Mouse (Mus musculus) spleen, adult 2 months (tissue): ENCODE results near the gene Ndufv1. TPM values are rescaled to one million over a fixed set of nuclear protein-coding genes. Genes with fewer than 3 reads are reported as not detected.

Experiments
- DNase-seq, 2 experiments: peaks; one replicate each; pipeline versions ENCODE4 v3.0.0 to v3.0.0-alpha.2; 2012 to 2021; ENCODE audit warnings: low spot score in 2 of 2, low read depth in 1 of 2
- H3K27ac ChIP-seq: fragments of 200-500 bp; 2 replicates; pipeline ENCODE4 v1.5.1; 2012; ENCODE audit warnings: low read length, inconsistent platforms; ENCODE audit not compliant: insufficient read depth
- H3K27me3 ChIP-seq: fragments of 200-500 bp; 2 replicates; pipeline ENCODE4 v1.6.1; 2012; ENCODE audit warnings: mild to moderate bottlenecking, moderate library complexity, low read length, inconsistent platforms; ENCODE audit not compliant: control insufficient read depth, insufficient read depth
- H3K36me3 ChIP-seq: fragments of 200-500 bp; 2 replicates; pipeline ENCODE4 v1.6.1; 2012; ENCODE audit warnings: mild to moderate bottlenecking, low read length, inconsistent platforms; ENCODE audit not compliant: control insufficient read depth, insufficient read depth
- H3K4me1 ChIP-seq: fragments of 200-500 bp; 2 replicates; pipeline ENCODE4 v1.6.1; 2011; ENCODE audit warnings: inconsistent platforms; ENCODE audit not compliant: control insufficient read depth, insufficient read depth, insufficient read length
- H3K4me3 ChIP-seq: fragments of 200-500 bp; 2 replicates; pipeline ENCODE4 v1.5.1; 2011; ENCODE audit warnings: mild to moderate bottlenecking, inconsistent platforms; ENCODE audit not compliant: insufficient read depth, insufficient read length; ENCODE audit errors: extremely low read depth
- CTCF ChIP-seq: fragments of 200-500 bp; IDR thresholded peaks from 2 replicates; pipeline ENCODE4 v1.5.1; 2011; ENCODE audit warnings: mild to moderate bottlenecking, inconsistent platforms; ENCODE audit not compliant: insufficient read depth, insufficient read length, insufficient replicate concordance; ENCODE audit errors: extremely low read depth
- POLR2A ChIP-seq: fragments of 200-500 bp; IDR thresholded peaks from 2 replicates; pipeline ENCODE4 v1.6.1; 2011; ENCODE audit warnings: low read depth, low read length, inconsistent platforms
- WGBS: fragments of 180-500 bp; shearing (Covaris S2); methylation state at CpG from one replicate; pipeline ENCODE4 v1.1.7; 2018; 5-methylcytosine and 5-hydroxymethylcytosine counted together
- polyA plus RNA-seq: library from polyadenylated mRNA; depleted of rRNA; stranded (reverse); fragments of >200 nt; gene quantifications from 2 replicates; pipeline ENCODE4 v1.2.3, GENCODE M21; 2012

The Ndufv1 gene
- polyA plus RNA-seq, 1 experiment, result 71.3 TPM

DNA sequence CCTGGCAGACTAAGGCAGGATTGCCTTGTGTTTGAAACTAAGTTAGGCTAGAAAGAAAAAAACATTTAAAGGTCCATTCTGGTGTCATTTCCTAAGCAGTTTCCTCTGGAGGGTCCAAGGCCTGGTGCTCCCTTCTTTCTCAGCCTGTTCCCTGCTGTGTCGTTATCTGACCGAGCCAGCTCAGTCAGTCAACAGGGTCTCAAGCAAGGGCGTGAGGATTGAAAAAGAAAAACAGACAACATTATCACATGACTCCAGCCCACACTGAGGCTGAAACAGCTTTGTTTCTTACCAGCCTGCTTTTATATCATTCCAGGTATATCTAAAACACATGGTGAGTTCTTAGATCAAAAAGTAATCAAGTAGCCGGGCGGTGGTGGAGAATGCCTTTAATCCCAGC, 3.0 kb upstream of the Ndufv1 start:
- H3K27ac ChIP-seq, result no peak overlapping the region
- no peaks in the 10 kb centered on the region for H3K36me3 ChIP-seq
- no peak for DNase-seq
- H3K27me3 ChIP-seq, result no peaks in the 10 kb centered on the region
- H3K4me1 ChIP-seq, result peaks cover 9% of the 10 kb centered on the region; the same call in 1 of the 2 replicates
- H3K4me3 ChIP-seq, result no peak overlapping the region
- TF ChIP-seq CTCF, result no peak
- no peak for TF ChIP-seq POLR2A
- WGBS, result 82% methylated on average over 5 of the region's 5 CpGs

DNA sequence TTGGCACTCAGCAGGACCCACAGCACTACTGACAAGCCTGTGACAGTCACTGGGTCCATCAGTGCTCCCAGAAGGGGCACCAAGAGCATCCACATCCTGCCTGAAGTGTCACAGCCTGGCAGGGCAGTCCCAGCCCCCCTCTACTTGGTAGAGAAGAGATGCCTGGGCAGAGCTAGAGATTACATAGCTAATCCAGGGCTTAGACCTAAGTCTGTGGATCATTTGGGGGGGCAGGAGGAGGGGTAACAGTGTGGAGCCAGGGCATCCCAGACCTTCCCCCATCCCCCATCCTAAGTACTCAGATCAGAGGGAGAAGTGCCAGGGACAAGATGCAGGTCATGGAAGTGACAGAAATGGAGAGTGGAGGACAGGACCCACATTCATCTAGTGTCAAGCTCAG, 2.2 kb upstream of the Ndufv1 start:
- no peaks in the 10 kb centered on the region for H3K27me3 ChIP-seq
- no peak overlapping the region for H3K4me3 ChIP-seq
- no peak overlapping the region for H3K27ac ChIP-seq
- no peaks in the 10 kb centered on the region; the same call in 1 of the 2 replicates for H3K36me3 ChIP-seq
- TF ChIP-seq CTCF (no peak), POLR2A (no peak)
- DNase-seq, result no peak
- peaks cover 9% of the 10 kb centered on the region; the same call in 1 of the 2 replicates for H3K4me1 ChIP-seq

DNA sequence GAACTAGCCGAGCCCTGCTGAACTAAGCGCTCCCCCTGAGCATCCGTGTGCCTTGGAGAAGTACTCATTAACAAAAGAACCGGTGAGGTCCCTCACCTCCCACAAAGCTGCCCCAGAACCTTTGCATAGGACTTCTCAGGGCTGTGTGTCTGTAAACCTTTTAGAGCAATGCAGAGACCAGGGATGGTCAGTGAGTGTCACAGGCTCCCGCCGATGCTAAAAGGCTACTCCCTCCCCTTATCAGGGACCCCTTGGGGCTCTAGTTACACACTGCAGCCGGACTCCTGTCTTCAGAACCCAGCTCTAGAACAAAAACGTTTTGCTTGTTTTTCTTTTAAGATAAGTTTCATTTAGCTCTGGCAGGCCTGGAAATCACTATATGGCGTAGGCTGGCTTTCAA, 460 bp upstream of the Ndufv1 start:
- WGBS, result 23% methylated on average over 9 of the region's 9 CpGs
- no peak for DNase-seq
- peaks cover 9% of the 10 kb centered on the region; the same call in 1 of the 2 replicates for H3K4me1 ChIP-seq
- peak overlapping the region; percentile 55 for H3K4me3 ChIP-seq
- no peaks in the 10 kb centered on the region for H3K27me3 ChIP-seq
- 0 out of 2 replicates have a peak overlapping the region, but pooled peaks have one; percentile 8 for H3K27ac ChIP-seq
- H3K36me3 ChIP-seq, result peaks cover 10% of the 10 kb centered on the region
- no peak for TF ChIP-seq CTCF

DNA sequence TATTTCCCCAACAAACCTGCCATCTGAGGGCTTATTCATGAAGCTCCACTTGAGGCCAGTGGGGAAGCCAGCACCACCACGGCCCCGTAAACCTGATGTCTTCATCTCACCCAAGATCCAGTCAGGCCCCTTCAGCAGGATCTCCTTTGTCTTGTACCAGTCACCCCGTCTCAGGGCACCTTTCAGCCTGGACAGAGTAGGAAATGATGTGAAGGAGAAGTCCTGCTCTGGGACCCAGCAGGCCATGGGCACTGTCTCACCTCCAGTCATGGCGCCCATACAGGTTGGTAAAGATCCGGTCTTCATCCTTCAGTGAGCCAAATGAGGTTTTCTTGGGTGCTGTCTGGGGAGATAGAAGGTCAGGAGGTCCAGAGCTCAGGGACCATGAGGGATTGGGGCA, 1.5 kb downstream of the Ndufv1 start:
- TF ChIP-seq POLR2A, result no peak
- no peak for TF ChIP-seq CTCF
- no peak for DNase-seq
- H3K36me3 ChIP-seq, result peaks cover 22% of the 10 kb centered on the region
- H3K27ac ChIP-seq, result no peak overlapping the region
- WGBS, result 96% methylated on average over 5 of the region's 5 CpGs
- no peaks in the 10 kb centered on the region for H3K27me3 ChIP-seq
- no peak overlapping the region for H3K4me3 ChIP-seq
- H3K4me1 ChIP-seq, result peaks cover 9% of the 10 kb centered on the region; the same call in 1 of the 2 replicates

DNA sequence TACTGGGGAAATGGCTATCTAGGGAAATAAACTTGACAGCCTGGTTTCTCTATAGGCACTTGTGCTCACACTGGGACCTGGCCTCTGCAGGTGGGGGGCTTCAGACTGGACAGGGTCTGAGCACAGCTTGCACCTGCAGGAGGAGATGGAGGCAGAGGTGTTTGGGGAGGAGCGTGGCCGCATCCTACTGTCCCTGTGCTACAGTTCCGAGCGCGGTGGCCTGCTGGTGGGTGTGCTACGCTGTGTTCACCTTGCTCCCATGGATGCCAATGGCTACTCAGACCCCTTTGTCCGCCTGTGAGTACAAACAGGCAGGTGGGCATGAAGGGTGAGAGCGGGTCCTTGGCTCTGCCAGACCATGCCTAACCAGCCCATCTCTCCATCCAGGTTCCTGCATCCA, 6.6 kb downstream of the Ndufv1 start:
- peaks cover 25% of the 10 kb centered on the region for H3K36me3 ChIP-seq
- TF ChIP-seq POLR2A (no peak), CTCF (no peak)

DNA sequence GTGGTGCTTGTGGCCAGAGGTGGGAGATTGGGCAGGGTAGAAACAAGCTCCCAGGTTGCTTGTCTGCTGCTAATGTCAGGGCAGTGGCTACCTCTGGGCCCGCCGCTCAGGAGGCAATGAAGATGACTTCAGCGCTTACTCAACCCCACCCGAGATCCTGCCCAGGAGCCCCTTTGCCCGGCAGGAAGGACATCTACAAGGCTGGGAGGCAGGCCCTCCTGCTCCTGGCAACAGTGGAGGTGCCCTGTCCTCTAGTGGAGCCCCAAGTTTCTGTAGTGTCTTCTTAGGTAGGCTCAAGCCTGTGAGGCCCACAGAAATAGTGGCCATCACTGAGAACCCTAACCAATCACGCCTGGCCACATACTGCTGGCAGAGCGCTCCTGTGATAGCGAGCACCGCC, 7.5 kb downstream of the Ndufv1 start:
- Histone ChIP-seq H3K4me3 (no peak overlapping the region), H3K27me3 (no peaks in the 10 kb centered on the region), H3K4me1 (peaks cover 4% of the 10 kb centered on the region; the same call in 1 of the 2 replicates), H3K36me3 (peaks cover 25% of the 10 kb centered on the region), H3K27ac (no peak overlapping the region)
- DNase-seq, result no peak
- WGBS, result 89% methylated on average over 9 of the region's 9 CpGs
- TF ChIP-seq POLR2A (no peak), CTCF (no peak)

More for the DNA sequence above, 6.6 kb downstream of the Ndufv1 start:
- Histone ChIP-seq H3K4me3 (no peak overlapping the region), H3K27ac (no peak overlapping the region), H3K4me1 (peaks cover 2% of the 10 kb centered on the region; the same call in 1 of the 2 replicates), H3K27me3 (no peaks in the 10 kb centered on the region)
- DNase-seq, result no peak
- 96% methylated on average over 8 of the region's 8 CpGs for WGBS

DNA sequence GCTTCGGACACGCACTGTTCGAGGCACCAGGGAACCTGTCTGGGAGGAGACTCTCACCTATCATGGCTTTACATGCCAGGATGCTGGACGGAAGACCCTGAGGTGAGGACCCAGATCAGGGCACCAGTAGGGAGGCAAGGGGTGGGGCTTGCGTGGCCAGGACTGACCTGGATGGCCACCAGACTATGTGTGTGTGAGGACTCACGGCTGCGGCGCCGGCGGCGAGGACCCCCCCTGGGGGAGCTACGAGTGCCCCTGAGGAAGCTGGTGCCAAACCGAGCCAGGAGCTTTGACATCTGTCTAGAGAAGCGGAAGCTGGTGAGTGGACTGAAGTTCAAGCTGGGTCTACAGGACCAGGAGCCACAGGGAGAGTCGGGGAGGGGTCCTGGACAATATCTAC, 8.3 kb downstream of the Ndufv1 start:
- Histone ChIP-seq H3K4me1 (peaks cover 4% of the 10 kb centered on the region; the same call in 1 of the 2 replicates), H3K36me3 (peaks cover 23% of the 10 kb centered on the region), H3K27ac (no peak overlapping the region), H3K4me3 (no peak overlapping the region), H3K27me3 (no peaks in the 10 kb centered on the region)
- TF ChIP-seq POLR2A (no peak), CTCF (no peak)
- 92% methylated on average over 15 of the region's 15 CpGs for WGBS
- no peak for DNase-seq

DNA sequence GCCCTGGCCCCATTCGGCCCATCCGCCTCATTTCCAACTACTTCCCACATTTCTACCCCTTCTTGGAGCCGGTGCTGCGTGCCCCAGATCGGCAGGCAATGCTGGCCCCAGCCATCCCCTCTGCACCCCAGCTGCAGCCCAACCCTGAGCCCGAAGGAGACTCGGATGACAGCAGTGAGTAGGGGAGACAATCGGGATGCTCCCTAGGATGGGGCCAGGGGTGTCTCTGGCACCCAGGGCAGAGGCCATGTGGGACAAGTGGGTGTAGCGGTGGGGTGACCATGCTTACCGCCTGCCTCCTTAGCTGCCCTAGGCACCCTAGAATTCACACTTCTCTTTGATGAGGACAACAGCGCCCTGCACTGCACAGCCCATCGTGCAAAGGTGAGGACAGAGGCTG, 9.0 kb downstream of the Ndufv1 start:
- DNase-seq, result no peak
- H3K36me3 ChIP-seq, result peaks cover 19% of the 10 kb centered on the region
- H3K4me3 ChIP-seq, result no peak overlapping the region
- peaks cover 4% of the 10 kb centered on the region; the same call in 1 of the 2 replicates for H3K4me1 ChIP-seq
- no peaks in the 10 kb centered on the region for H3K27me3 ChIP-seq
- H3K27ac ChIP-seq, result no peak overlapping the region
- 85% methylated on average over 12 of the region's 12 CpGs for WGBS
- TF ChIP-seq POLR2A (no peak), CTCF (no peak)
